Mouse (Mus musculus) gastrocnemius, postnatal 10 days (tissue): ENCODE results near the gene Tbx2. TPM values are rescaled to one million over a fixed set of nuclear protein-coding genes. Genes with fewer than 3 reads are reported as not detected.

Experiments used
- DNase-seq: peaks from one replicate; pipeline ENCODE4 v3.0.0; 2021; ENCODE audit warnings: mixed read lengths
- total RNA-seq, 2 experiments: library from RNA; stranded (reverse); gene quantifications; 2 replicates each; pipeline ENCODE4 v1.2.3; 2021

Gene Tbx2
- total RNA-seq, 2 experiments from 2014 or later, result 11.0 to 14.3 TPM

DNA sequence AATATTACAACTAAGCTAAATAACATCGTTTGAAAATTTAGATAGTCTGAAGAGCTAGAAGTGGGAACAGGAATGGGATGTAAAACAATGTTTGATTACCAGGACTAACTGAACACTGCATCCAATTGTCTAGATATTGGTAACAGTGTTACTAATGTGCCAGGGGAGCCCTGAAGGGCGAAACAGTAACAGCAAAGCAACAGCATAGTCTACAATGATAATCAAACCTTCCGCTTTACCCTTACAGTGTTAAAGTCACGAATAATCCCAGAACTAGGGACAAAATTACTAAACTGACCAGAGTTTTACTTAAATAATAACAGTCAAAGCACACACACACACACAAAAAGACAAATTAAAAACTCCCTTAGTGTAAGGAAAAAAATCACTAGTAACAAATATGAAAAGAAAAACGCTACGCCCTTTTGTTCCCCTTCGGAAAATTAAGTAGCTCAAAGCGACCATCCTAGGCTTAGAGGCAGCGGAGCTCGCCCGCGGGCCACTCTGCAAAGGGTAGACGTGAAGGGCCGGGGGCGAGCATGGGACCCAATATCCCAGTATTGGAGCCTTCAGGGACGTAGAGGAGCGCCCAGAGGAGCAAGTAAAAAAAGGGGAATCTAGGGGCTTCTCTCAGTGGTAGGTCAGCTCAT, 55.6 kb downstream of the Tbx2 start:
- DNase-seq, result no peak

DNA sequence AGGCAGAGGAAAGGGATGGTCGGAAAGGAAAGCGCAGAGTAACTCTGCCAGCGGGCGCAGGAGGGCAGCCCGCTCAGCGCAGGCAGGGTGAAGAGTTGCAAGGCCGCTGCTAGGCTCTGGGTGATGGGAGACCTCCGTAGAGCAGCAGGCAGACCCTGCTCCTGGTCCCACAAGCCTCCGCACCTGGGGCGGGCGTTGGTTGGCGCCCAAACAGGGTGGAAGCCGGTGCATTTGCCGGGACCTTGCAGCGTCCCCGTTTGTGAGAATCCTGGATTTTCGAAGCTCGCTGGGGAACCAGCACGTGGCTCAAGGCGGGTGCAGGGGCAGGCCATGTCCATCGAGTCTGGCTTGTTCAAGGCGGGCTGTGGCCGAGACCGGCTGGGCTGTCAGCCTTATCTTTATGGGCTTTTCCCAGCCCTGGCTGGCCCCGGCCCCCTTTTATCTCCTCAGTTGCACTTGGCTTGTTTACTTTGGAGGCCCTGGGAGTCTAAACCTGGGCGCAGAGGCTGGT, 56.2 kb downstream of the Tbx2 start:
- no peak for DNase-seq

DNA sequence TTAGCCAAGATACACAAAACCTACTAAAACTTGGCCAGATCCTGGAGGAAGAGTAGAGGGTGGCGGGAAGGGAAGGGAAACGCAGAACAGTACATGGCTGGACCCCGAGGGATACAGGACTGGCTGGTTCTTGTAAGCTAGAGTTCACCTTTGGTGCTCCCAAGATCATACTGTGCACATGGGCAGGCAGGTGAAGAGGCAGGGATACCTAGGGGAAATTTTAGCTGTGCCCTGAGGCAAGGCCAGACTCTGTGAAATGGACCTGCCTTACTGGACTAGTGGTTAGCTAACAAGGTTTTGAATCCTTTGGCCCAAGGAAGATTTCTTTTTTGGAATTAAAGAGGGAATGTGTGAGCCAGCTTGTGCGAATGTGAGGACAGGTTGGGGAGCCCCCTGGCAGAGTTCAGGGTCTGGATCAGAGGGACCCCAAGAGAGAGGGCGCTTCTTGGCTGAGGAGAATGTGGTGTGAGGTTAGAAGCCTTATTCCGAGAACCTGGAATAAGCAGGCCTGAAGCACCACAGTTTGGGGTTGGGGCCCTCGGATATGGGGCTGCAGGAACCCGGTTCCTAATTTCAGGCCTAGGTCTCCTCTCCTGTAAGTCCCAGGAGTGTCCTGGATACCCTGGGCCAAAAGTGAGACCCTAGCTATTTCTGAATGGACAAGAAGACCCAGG, 56.8 kb downstream of the Tbx2 start:
- DNase-seq, result no peak

DNA sequence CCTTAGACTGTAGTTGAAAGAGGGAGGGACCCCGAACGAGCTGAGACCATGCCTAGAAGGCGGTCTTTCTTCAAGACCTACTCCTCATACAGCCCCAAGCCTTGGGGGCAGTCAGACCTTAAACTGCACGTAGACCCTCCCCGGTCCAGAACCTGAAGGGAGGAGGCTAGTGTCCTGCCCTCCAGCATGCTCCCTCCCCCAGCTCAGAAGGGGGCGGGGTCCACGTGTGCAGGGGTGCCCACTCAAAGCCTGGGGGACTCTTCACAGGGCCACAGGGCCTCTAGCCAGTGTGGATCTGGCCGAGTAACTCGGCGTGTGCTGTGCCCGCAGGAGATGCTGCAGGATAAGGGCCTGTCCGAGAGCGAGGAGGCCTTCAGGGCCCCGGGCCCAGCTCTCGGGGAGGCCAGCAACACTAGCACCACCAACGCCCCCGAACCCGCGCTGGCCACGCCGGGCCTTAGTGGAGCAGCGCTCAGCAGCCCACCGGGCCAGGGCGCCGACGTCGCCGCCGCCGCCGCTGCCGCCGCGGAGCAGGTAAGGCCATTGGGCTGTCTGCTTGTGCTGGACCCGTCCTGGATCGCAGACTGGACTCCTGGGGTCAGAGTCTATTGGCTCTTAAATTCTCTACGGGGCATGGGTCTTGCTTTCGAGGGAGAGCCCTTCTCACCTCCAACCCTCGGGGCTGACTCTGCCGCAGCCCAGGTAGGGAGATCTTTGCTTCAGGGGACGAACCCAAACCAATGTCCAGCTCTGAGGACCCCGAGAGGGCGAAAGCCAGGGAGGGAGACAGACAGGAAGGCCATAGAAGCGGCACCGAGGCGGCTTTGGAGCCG, 57.6 kb downstream of the Tbx2 start:
- DNase-seq, result no peak

DNA sequence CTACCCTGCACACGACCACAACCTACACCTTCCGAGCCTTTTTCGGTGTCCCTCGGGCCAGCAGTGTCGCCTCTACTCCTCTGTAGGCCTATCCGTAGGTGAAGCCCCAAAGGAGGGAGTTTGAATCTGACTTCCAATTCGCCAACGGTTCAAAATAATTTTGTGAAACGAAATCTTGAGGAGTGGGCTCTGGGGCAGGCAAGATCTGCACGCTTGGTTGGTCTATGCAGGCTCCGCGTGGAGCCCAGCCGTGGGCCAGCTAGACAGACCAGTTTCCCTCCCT, 58.2 kb downstream of the Tbx2 start:
- DNase-seq, result no peak

DNA sequence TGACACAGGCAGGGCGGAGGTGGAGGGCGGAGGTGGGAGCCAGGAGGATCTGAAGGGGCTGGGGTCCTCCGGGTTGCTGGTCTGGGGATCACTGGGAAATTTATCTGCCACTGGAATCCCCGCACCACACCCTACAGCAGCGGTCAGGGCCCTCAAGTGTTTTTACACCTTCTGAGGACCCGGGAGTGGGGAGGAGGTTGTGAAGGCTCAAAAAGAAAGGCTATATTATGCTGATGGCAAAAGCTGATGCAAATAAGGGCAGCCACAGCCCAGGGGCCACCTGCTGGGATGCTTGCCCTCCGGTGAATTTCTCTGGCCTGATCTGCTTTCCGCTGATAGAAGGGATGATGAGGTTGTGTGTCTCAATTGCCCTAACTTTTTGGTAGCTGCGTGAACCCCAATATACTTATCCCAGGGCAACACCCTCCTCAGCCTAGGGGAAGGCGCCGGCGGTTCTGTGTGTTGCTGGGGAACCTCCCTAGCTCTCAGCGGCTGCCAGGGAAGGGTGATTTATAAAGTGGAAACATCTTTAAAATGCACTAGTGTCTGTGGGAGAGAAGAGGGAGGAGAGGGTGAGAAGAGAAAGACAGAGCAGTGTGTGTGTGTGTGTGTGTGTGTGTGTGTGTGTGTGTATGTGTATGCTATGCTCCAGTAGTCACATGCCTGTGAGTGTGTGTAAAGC, 58.8 kb downstream of the Tbx2 start:
- no peak for DNase-seq

Other genes with a start within 250 kb of the Tbx2 start
- not detected for gene Gm11444, start 17.8 kb downstream of the Tbx2 start, total RNA-seq
- gene Tbx4, start 53.9 kb downstream of the Tbx2 start, total RNA-seq, result 1 to 10 TPM; 3.0 to 4.4 TPM